Mouse (Mus musculus) testis, adult 2 months (tissue): ENCODE measurements around the gene Gm44579.

Experiments used
- CTCF ChIP-seq: fragments of 200-500 bp; IDR thresholded peaks from 2 replicates; pipeline ENCODE4 v1.5.1; 2012; ENCODE audit warnings: low read depth, mild to moderate bottlenecking, inconsistent platforms, low read length, moderate library complexity; ENCODE audit not compliant: control insufficient read depth, insufficient read depth, insufficient replicate concordance
- POLR2A ChIP-seq: fragments of 200-500 bp; IDR thresholded peaks from 2 replicates; pipeline ENCODE4 v1.6.1; 2012; ENCODE audit warnings: low read depth, mild to moderate bottlenecking, inconsistent platforms, low read length, moderate library complexity; ENCODE audit not compliant: control insufficient read depth

GRCm38 (mm10) chr15:98235442-98235841, 14.7 kb upstream of the Gm44579 start:
- TF ChIP-seq CTCF = no peak
- TF ChIP-seq POLR2A = no peak
